Mouse (Mus musculus) neural tube, embryonic 12.5 days (tissue): ENCODE measurements around the gene Sfxn5. TPM values are rescaled to one million over a fixed set of nuclear protein-coding genes. Genes with fewer than 3 reads are reported as not detected.

Experiments used
- microRNA-seq: library from miRNA; unstranded; fragments of <30 nt; microRNA quantifications from one replicate; pipeline ENCODE4, GENCODE M21; 2017
- polyA plus RNA-seq: library from polyadenylated mRNA; unstranded; fragments of >200 nt; fragmentation: Nextera tagmentation; extraction: Ambion mirVana; gene quantifications from 2 replicates; pipeline ENCODE4 v1.2.1, GENCODE M21; 2016

Gene Sfxn5
- polyA plus RNA-seq, 1 experiment from 2014 or later = 9.1 TPM

Small RNAs within 50 kb of the gene (microRNA-seq; reads per million reads assigned to microRNA genes)
- not detected for gene Mir705

Other genes with a start within 250 kb of the Sfxn5 start
- gene Spr, start 195.7 kb downstream of the Sfxn5 start, polyA plus RNA-seq = 28.3 and 34.8 TPM in 2 replicates
- 0.16 TPM in 1 of 2 replicates, not detected in the other for gene Emx1, start 146.0 kb downstream of the Sfxn5 start, polyA plus RNA-seq
- 9.0 and 9.4 TPM in 2 replicates for gene Rab11fip5, start 41.2 kb upstream of the Sfxn5 start, polyA plus RNA-seq
- not detected in 2 replicates for gene Noto, start 90.5 kb upstream of the Sfxn5 start, polyA plus RNA-seq
- gene Smyd5, start 98.6 kb upstream of the Sfxn5 start, polyA plus RNA-seq = 51.4 and 54.2 TPM in 2 replicates
- gene Cct7, start 118.1 kb upstream of the Sfxn5 start, polyA plus RNA-seq = 585 and 590 TPM in 2 replicates
- gene Pradc1, start 118.5 kb upstream of the Sfxn5 start, polyA plus RNA-seq = 29.0 and 31.9 TPM in 2 replicates
- gene Fbxo41, start 169.6 kb upstream of the Sfxn5 start, polyA plus RNA-seq = 2.6 and 2.7 TPM in 2 replicates
- gene Egr4, start 180.2 kb upstream of the Sfxn5 start, polyA plus RNA-seq = not detected in 2 replicates